Mouse (Mus musculus): ENCODE measurements around the gene Bbof1. TPM values are rescaled to one million over a fixed set of nuclear protein-coding genes. Genes with fewer than 3 reads are reported as not detected.
A peak's percentile ranks its signal among the peaks of the same experiment; 100 is the strongest.

Gene Bbof1
- total RNA-seq (2022) = 1 to 10 TPM; 1.2 to 2.5 (median 1.3) TPM

DNA sequence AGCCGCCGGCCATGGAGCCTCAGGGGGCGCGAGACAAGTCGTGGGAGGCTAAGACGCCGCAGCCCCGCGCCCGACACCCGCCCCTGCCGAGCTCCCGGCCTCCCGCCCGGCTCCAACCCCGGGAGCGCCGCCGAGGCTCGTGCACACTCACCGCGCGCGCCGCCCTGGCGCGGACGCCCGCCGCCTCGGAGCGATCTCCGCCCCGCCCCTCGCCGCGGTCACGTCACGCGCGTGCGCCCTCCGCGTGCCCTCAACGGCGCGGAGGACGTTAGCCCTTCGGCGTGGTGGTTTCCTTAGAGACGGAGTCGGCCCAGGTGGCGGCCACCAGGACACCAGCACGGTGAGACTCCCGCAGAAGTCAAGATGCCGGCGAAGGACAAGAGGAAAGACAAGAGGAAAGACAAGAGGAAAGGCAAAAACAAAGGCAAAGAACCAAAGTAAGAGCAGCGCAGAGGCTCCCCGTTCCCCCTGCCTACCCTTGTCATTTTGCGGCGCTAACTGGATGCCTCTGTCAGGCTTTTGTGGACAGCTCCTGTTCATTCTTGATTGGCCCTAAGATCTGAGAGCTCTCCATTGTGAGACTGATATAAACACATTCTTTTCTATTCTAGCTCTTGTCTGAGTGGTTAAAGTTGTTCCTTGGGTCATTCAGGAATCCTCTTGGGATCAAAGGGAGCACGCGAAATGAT is at the start of gene Bbof1, which contains the start of gene Entpd5:
Bbof1 (plus strand) TSS at position 253 of the 689 bp plus-strand sequence.
Entpd5 (minus strand) TSS at position 211 of the 689 bp plus-strand sequence.
- DNase-seq (ENCODE audit: low spot score in 2 of 2) = peak; percentile 76 to 83

DNA sequence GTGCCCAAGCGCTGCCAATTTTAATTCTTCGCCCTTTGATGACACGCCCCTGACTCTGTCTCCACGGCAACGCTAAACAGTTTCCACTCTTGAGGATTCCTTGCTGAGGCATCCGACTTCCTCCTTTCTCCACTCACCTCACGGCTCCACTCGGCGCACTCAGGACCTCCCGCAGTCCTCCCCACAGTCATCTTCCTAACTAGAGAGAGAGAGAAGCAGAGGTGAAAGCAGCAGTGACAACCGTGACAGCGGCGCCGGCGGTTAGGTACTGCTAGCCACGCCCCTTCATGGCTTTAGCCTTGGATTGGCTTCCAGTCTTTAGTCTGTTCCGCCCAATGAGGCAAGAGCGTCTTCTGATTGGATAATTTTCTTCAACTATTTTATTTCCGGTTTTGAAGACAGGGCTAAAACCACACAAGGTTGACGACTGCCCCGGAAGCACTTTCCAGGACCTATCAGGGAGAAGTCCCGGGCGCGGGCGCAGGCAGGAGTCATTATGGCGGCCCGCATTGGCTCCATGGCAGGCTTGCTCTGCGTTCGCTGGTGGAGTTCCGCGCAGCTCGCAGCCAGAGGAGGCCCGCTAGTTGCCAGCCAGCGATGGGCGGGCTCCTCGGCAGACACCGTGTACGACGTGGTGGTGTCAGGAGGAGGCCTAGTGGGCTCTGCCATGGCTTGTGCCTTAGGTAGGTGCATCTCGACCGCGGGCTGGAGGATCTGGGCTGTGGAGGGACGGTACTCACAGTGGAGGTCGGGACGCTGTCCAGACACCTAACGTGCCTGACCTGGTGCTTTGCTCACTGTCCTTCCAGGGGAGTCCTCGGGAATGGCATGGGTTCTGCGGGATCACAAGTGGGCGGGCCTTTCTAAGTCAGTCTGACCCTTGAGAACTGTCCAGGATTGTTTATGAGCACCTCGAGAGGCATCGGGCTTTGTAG is 47.0 kb upstream of the Bbof1 start, which contains the start of the genes Coq6 and Fam161b:
Coq6 (plus strand) TSS at position 103 of the 935 bp plus-strand sequence.
Fam161b (minus strand) TSS at position 279 of the 935 bp plus-strand sequence.
- DNase-seq (ENCODE audit: low spot score in 2 of 2) = peak; percentile 88 to 94

DNA sequence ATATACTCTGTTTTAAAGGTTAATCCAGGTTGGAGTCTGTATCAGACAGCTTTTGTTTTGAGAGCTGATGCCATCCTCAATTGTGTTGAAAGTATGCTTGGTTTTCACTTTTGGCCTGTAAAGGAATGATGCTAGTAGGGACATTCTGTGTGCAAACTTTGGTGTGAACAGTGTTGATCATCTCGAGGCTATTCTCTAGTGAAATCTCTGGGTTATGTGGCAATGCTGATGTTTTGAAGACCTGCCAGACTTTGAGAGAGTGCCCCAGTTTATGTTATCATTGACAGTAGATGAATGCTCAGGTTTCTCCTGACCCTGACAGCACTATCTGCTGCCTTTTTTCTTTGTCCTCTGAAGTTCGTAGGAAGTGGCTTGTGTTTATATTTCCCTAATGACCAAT is 46.0 kb upstream of the Bbof1 start:
- no peak for DNase-seq (ENCODE audit: low spot score in 2 of 2)

- no peak for DNase-seq (ENCODE audit: low spot score in 2 of 2)
Measured at GRCm38 (mm10) chr12:84364291-84364690, 44.6 kb upstream of the Bbof1 start.

DNA sequence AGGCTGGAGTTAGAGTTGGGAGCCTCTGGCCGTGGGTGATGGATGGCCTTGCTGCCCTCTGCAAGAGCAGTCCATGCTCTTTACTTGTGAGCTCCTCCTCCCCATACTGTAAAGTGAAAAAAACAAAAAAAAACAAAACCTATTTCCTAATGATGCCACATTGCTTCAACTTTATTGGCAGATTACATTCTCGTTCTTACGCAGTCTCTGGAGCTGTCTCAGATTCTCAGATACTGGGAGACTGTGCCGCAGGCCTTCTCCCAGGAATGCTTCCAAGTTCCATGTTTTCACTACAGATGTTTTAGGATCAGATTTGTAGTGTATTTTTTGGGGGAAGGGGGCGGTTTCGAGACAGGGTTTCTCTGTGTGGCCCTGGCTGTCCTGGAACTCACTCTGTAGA is 43.7 kb upstream of the Bbof1 start:
- no peak for DNase-seq (ENCODE audit: low spot score in 2 of 2)

DNA sequence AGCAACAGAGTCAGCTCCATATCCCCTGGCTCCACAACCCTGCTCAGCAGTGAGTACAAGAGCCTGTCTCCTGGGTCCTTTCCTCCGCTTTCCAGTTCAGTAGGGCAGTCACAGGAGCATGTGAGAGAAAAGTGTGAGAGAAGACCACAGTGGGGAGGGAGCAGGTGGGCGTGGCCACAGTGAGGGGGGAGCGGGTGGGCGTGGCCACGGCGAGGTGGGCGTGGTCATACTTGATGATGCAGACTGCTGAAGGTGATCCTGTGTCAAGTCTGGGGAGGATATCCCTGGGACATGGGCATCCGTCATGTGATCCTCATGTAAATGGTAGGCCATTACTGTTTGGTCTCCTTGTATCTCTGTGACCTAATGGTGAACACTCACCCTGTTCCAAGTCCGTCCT is 41.9 kb upstream of the Bbof1 start:
- DNase-seq (ENCODE audit: low spot score in 2 of 2) = no peak

DNA sequence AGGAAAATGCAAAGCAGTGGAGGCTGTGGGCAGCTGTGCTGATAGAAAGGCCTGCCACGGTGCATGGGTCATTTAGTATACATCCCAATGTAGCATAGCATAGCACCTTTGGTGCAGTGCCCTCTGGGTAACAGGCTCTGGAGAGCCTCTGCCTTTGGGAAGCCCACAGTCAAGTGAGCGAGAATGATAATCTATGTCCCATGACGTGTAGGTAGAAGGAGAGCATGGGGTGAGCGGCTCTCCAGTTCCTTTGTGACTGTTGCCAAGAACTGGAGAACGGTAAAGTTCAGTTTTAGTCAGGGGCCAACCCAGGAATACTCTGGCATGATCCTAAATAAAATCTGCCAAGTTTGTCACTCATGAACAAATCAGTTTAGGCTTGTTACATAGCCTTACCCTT is 37.2 kb upstream of the Bbof1 start:
- DNase-seq (ENCODE audit: low spot score in 2 of 2) = no peak

DNA sequence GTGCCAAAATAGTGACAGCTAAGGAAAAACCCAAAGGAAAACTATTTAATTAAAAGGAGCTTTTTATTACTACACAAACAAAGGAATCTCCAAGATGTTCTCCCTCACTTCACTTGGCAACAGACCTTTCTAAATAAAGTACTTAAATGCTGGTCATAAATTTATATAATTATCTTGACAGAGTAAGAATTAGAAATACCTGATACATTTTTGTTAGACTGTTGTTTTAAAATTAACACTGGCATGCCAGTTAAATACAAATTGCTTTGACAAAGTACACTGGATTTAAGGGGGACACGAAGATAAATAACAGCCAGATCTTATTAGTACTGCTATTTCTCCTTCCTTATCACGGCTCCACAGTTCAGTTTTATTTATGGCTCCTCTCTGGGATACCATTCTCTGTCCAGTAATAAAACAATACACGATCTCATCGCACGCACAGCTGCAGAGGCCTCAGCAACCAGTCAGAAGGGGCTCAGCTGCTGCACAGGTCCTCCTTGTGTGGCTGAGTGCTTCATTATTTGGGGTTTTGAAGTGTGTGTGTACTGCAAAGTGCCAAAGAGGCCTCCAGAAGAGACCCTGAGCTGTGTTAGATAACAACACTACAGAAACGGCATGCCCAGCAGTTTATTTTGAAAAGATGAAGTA is 34.9 kb upstream of the Bbof1 start:
- no peak for DNase-seq (ENCODE audit: low spot score in 2 of 2)

GRCm38 (mm10) chr12:84382369-84382768 is 26.5 kb upstream of the Bbof1 start:
- DNase-seq (ENCODE audit: low spot score in 2 of 2) = no peak

GRCm38 (mm10) chr12:84384644-84385081 is 24.2 kb upstream of the Bbof1 start:
- no peak for DNase-seq (ENCODE audit: low spot score in 2 of 2)

GRCm38 (mm10) chr12:84385408-84385807 is 23.5 kb upstream of the Bbof1 start:
- no peak for DNase-seq (ENCODE audit: low spot score in 2 of 2)

DNA sequence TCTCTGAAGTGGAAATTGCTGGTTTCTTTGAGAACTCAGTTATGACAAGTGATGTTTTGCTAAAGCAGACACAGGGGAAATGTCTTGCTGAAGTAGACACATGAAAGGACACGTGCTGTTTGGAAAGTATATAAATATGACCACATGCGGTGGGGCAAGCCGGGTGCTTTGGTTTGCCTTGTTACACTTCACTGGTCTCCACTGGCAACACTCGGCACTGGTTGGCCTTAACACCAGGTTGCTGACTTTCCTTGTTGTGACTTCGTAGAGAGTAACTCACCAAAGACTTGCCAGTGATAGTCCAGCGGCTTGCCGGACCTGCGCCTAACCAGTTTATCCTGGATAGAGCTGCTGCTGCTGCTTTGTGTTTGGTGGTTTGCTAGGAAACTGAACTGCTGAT is 20.8 kb upstream of the Bbof1 start:
- DNase-seq (ENCODE audit: low spot score in 2 of 2) = no peak

DNA sequence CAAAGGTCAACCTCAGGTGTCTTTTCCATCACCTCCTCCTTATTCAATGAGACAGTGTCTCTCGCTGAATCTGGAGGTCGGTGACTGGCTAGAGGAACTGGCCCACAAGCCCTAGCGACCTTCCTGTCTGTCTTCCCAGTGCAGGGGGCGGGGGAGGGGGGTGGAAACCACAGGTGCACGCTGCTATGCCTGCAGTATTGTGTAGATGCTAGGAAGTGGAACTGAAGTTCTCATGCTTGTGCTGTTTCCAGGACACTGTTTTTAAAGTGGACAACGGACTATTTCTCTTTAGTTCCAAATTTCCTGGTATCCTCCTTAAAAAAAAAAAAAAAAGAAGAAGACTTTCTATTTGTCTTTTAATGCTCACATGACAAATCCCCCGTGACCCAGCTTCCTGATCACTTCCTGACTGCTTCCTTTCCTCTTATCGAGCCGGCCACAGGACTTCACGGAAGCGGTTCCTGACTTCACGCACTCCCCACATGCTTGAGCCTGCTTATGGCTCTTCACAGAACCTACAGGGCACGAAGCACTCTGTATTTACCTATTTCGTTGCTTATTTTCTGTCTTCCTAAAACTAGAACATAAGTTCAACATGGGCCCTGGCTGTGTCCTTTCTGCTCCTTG is 20.0 kb upstream of the Bbof1 start:
- DNase-seq (ENCODE audit: low spot score in 2 of 2) = no peak

DNA sequence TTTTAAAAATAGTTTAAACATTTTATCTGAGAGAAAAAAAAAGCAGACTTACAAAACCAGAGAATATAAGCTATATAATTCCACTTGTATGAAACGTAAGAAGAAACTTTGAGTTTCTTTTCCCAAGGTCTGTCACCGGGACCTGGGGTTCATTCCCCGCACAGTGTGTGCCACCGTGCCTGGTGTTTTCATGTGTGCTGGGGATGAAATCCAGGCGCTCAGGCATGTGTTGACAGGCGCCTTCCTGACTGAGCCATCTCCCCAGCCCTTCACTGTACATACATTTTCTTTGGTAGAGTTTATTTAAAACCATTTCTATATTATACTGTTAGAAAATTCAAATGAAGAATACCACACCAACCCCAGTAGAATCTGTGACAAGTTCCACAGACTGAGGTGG is 18.5 kb upstream of the Bbof1 start:
- DNase-seq (ENCODE audit: low spot score in 2 of 2) = no peak

- no peak for DNase-seq (ENCODE audit: low spot score in 2 of 2)
Measured at GRCm38 (mm10) chr12:84392681-84393080, 16.2 kb upstream of the Bbof1 start.

DNA sequence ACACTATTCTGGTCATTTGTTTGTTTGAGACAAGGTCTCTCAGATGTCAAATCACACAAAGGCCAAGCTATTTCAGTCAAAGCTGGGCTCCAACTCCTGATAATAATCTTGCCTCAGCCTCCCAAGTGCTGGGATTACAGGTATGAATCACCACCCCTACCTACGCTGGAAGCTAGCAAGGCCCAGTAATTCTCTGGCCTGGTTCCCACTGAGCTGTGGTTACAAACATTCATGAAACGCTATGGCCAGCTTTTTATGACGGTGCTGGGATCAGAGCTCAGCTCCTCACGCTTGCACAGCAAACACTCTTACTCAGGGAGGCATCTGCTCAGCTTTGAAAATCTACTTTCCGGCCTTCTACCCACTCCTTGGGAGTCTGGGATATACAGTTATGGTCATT is 15.0 kb upstream of the Bbof1 start:
- no peak for DNase-seq (ENCODE audit: low spot score in 2 of 2)

DNA sequence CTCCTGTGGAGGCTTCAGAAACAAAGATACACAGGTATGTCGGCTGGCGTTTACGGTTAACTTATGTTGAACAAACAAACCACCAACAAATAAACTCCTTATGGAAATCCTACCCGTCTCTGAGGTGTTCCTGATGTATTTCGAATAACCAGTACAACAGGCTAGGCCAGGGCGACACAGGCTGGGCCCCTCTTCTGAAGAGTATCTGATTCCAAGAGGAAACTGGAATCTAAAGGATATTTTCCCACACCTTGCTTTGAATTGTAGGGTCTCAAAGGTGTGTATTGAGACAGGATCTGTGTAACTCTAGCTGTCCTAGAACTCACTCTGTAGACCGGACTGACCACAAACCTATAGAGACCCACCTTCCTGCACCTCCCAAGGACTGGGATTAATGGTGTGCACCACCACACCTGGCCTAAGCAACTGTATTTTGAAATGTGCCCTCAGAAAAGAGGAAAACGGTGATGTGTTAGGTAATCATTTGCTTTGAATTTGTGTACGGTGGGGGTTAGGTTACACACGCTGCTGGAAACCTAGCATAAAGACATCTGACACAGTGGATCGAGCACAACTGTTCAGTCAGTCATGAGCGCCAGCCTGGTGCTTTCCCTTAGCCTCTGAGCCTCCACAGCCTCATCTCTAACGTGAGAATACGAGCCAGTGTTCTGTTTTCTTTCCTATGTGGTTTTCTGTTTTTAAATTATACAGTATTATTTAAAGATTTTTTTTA is 11.8 kb upstream of the Bbof1 start:
- no peak for DNase-seq (ENCODE audit: low spot score in 2 of 2)

GRCm38 (mm10) chr12:84397685-84398084 is 11.2 kb upstream of the Bbof1 start:
- no peak for DNase-seq (ENCODE audit: low spot score in 2 of 2)

DNA sequence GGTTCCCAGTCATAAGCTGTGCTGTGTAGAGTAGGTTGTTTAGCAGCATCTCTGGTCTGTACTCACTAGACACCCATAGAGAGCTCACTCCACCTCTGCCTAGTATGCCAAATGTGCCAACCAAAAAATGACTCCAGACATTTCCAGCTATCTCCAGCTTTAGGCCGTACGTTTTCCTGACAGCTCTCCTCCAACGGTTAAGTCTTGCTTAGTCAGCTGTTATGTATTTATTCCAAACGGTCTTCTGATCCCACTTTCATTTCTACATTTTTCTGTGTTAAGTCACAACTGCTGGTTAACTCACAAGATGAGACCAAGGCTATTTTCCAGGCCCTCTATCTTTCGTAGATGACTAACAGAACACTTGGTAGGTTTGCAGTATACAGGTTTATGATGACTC is 10.2 kb upstream of the Bbof1 start:
- DNase-seq (ENCODE audit: low spot score in 2 of 2) = no peak

GRCm38 (mm10) chr12:84399135-84399534 is 9.7 kb upstream of the Bbof1 start:
- DNase-seq (ENCODE audit: low spot score in 2 of 2) = no peak

- no peak for DNase-seq (ENCODE audit: low spot score in 2 of 2)
Measured at GRCm38 (mm10) chr12:84399663-84400062, 9.2 kb upstream of the Bbof1 start.
